Mouse (Mus musculus): ENCODE data around the gene Tas2r136.

DNA sequence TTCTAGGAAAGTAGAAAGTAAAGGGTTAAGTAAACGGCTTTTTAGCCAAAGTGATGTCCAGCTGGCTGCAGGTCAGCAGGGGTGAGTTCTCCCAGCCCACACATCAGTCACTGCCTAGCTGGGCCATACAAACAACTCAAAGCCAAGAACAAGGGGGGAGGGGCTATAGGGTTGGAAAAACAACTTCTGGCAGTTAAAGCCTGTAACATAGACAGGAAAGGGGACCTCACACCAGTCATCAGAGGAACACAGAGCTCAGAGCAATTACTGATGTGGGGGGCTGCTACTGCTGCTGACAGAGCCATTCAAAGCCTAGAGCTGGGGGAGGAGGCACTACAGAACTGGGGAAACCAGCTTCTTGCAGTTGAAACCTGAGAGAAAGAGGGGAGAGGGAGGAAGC, 17.4 kb upstream of the Tas2r136 start:
- TF ChIP-seq JUND (IDR thresholded peaks at IDR 0.05; ENCODE audit: low read depth, low read length) (no peak), POLR2A (IDR thresholded peaks at IDR 0.05; ENCODE audit: control insufficient read depth in 1 of 2, insufficient read depth in 1 of 2, low read depth in 1 of 2, low read length in 2 of 2, poor library complexity in 1 of 2) (no peak), TAL1 (IDR thresholded peaks at IDR 0.05; ENCODE audit: low read length) (no peak), CTCF (IDR thresholded peaks at IDR 0.05 in 2 of 3, conservative IDR thresholded peaks at IDR 0.05 in 1 of 3; ENCODE audit: control insufficient read depth in 1 of 3, insufficient read depth in 1 of 3, low read depth in 2 of 3, low read length in 3 of 3, poor library complexity in 1 of 3, severe bottlenecking in 1 of 3) (no peak), USF1 (IDR thresholded peaks at IDR 0.05; ENCODE audit: low read depth, low read length) (no peak), ZNF384 (IDR thresholded peaks at IDR 0.05; ENCODE audit: low read depth, low read length) (no peak), TBP (IDR thresholded peaks at IDR 0.05; ENCODE audit: low read depth, low read length) (no peak), GABPA (IDR thresholded peaks at IDR 0.05; ENCODE audit: low read depth, low read length) (no peak), BHLHE40 (IDR thresholded peaks at IDR 0.05; ENCODE audit: borderline replicate concordance, low read depth, low read length) (no peak), NRF1 (IDR thresholded peaks at IDR 0.05; ENCODE audit: insufficient read depth, low read depth, low read length, poor library complexity, severe bottlenecking) (no peak), GATA1 (IDR thresholded peaks at IDR 0.05; ENCODE audit: low read depth, low read length) (no peak), POLR2AphosphoS2 (IDR thresholded peaks at IDR 0.05; ENCODE audit: low read length) (no peak)

All from MEL (cell line).